Mouse (Mus musculus): ENCODE results near the gene Tm4sf1.

The Tm4sf1 gene

DNA sequence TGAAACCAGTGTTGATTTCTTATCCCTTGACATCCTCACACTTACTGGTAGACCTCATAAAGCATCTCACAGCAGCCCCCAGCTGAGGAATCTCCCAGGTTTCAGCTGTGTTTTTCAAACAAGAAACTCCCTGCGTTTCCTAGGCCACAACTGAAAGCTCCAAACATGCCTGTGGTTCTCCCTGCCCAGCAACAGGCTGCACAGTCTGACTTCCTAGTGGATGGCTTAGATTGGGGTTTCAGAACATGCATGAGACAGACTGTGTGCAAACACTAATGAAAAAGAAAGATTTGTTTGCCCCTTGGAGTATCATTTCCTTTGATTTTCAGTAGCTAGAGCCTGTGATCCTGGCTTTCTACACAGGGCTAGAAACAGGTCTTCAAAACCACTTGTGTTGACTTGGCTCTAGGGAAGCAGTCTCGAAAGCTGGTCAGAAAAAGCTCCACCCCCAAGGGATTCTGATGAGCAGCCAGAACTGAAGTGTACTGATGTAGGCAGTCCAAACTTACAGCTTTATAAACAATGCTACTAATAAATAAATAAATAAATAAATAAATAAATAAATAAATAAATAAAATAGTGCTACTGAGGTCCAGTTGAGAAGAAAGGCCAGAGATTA, at the start of gene Tm4sf1:
Tm4sf1 (minus strand) TSS at position 68 of the 619 bp plus-strand sequence.
- CTCF ChIA-PET, result no interaction called here

DNA sequence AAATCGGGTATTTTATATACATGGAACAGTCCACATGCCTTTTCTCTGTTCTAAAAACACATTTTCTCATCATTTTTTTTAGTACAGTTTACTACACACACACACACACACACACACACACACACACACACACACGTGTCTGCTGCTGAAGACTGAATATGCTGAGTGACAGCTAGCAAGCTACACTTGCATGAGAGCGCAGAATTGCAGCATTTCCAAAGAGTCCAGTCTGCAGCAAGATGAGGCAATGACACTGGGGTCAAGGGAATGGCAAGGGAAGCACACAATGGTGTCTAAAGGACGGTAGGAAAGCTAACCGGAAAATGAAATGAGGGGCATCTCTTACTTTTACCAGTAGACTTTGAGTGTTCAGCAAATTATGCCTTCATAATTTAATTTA, 43.0 kb upstream of the Tm4sf1 start:
- CTCF ChIA-PET, result interaction anchor here (0.6 kb wide), 1 partner anchor 8 kb away, joined by 3 read pairs; no protein-coding TSS in a partner anchor

DNA sequence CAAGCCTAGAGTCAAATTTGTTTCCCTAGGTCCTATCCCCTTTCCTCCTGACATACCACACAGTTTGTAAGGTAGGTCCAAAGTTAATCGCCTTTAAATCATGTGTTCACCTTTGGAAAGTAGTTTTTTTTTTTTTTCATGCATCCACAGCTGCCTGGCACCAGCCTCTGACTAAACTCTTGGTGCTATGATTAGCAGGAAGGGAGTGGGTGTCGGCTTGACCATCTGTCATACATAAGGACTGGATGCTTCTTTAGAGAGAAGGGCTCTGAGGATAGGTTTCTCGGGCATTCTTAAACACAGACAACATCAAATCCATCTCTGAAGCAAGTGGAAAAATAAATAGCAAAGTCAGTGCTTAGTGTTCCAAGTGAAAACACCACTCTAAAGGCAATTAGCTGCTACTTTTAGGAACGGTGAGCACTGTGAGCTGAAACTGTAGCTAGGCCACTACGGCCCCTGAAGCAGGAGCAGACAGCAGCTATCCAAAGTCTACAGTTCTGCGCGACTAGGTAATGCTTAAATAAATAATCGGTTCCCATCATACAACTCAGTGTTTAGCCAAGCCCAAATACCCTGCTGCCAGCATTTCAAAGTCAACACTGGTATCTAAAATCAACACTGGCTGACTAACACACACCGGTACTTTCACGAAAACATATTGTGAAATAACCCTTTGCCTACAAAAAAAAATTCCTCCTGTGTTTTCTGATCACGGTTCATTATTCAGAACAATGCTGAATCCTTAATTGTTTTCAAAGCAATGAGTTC, 42.2 kb upstream of the Tm4sf1 start:
- CTCF ChIA-PET, result interaction anchor here (0.6 kb wide), 1 partner anchor 9 kb away, joined by 3 read pairs; no protein-coding TSS in a partner anchor

DNA sequence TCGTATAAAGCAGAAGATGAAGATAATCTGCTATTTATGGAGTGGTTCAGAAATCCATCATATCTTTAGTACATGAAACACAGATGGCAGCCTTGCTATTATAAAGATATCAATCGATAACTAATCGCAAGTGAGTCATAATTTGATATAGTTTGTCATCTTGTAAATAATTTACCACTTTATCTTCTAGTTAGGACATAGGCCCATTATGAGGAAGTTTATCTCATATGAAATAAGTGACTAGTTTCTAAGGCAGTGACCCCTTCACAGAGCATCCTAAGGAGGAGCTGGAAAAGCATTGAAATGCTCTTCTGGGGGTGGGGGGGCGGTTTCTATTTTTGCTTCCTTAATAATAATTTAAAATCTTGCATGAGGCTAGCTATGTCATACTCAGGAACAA, 41.2 kb upstream of the Tm4sf1 start:
- CTCF ChIA-PET, result no interaction called here

DNA sequence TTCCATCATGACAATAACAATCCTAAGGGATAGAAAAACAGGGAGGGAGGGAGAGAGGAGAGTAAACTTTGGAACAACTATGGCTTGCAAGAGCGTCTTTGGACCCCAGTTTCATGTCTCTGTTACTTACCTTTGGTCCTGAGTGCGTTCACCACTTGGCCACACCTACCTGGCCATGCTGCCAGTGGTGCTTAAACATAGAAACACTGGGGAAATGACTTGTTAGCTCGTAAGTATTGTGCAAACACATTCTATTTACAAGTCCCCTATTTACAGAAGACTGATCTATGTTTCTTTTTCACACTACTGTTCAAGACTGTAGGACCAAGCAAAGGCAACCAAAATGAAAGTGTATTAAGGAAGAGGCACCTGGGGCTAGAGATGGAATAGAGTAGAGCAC, 39.5 kb upstream of the Tm4sf1 start:
- CTCF ChIA-PET, result no interaction called here

DNA sequence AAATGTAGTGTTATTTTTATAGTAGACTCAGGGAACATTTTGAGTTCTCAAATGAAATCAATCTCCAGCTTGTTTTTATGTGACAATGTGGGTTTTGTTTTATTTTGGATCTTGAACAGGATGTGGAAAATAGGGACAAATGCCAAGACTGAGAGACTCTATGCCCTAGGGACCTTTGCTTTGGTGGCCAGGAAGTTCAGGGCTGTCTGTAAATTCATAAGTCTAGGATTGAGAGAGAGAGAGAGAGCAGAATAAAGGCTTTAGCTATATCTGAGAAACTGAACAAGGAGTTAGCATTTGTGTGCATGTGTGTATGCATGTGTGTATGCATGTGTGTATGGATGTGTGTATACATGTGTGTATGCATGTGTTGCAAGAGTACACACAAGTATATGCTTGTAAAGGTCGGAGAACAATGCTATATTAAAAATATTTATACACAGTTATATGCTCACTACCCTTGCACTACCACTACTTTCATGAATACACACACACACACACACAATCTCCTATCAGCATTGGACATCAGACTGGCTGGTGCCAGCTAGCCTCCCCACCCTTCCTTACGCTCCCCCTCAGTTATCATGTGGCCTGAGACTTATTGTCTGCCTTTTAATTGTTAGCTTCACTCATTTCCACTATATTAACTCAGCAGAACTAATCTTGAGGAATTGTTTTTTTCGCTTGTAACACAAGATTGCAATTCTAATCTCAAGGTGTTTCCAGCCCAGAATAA, 33.5 kb upstream of the Tm4sf1 start:
- CTCF ChIA-PET, result no interaction called here

DNA sequence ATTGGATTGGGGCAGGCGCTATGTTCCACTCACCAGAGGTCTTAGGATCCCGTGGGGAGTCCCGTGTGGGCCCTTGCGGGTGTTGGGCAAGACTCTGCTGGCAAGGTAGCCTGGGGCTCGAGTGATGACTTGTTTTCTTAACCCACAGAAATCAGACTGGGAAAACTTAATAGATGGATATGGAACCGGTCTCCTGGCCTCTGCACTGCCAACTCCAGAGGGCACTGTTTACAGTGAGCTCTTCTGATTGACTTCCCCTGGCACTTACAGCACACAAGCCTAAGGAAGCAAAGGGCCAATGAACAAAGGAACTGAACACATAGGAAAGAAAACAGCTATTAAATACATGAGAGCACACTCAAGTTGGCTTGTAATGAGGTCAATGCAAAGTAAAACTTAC, 26.2 kb upstream of the Tm4sf1 start:
- CTCF ChIA-PET, result no interaction called here

DNA sequence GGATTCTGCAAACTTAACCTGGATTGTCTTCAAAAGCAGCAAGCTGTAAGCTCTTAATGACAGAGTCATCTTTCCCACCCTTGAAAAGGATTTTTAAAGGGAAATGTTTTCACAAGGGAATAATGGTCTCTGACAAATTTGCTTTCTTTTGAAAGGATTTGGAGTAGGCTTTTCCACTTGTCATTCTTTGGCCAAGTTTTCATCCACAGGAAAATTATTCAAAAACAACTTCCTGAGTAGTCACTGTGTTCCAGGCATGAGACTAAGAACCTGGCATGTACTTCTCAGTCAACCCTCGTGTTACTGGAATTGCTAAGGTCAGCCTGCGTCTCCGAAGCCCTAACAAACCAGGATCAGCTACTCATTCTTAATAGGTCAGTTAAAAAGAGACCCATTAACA, 5.3 kb upstream of the Tm4sf1 start:
- CTCF ChIA-PET, result no interaction called here

DNA sequence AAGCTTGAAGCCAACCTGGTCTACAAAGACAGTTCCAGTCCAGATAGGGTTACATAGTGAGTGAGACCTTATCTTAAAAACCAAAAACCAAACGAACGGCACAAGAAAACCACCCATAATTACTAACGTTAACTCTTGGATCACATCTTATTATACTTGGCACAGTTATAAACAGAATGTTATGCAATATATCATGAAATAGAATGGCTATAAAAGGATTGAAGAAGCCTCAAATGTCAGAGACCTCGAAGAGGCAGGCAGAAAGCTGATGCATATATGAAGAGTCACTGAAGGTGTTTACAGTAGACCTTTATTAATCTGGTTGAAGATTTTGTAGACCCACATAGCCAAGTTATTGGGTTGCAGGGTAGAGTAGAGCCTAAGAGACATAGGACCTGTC, 3.8 kb upstream of the Tm4sf1 start:
- CTCF ChIA-PET, result no interaction called here

DNA sequence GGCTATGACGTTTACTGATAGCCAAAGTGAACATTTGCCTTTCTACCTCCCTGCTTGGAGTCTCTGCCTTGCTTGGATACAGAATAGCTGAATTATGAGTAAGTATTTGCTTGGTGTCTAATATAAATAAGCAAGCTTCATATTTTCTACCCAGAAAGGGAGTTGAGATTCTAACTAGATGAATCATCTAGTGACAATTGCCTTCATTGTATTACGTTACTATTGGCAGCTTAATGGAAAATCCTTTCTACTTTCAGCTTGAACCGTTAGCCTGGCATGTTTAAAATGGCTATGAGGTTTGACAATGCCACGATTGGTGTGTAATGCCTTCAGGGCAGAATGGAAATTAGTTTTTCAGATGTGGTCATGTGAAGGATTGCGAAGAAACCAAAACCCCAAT, 2.7 kb upstream of the Tm4sf1 start:
- CTCF ChIA-PET, result no interaction called here

DNA sequence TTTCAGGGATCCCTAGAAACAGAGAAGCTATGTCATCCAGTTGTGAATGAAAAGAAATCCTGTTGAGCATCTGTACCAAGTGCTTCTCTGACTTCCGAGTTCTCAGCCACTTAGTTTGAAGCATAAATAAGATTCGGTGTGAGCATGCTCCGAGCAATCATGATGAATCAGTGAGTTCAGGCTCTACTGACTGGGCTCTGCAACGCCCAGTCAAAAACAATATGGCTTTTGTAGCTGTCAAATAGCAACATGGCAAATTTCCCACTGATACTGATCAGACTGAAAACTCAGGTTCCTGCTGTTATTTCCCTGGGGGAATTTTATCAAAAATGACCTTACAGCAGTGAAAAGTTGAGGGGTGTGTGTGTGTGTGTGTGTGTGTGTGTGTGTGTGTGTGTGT, 2.3 kb upstream of the Tm4sf1 start:
- CTCF ChIA-PET, result no interaction called here

DNA sequence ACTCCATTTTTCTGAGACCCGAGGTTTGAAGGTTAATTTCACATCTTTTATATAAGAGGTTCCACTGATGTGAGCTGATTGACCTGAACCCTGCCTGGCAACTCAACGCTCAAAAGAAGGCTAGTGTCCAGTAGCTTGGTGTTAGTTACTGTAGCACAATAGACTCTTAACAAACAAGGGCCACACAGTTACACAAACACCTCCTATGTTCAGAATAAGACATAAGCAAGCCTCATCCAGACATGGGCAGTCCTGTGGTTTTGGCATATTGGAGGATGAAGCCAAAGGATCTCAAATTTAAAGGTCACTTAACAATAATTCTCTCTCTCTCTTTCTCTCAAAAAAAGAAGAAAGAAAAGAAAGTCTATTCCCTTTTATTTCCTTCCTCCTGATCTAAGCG, 1.7 kb upstream of the Tm4sf1 start:
- CTCF ChIA-PET, result no interaction called here

DNA sequence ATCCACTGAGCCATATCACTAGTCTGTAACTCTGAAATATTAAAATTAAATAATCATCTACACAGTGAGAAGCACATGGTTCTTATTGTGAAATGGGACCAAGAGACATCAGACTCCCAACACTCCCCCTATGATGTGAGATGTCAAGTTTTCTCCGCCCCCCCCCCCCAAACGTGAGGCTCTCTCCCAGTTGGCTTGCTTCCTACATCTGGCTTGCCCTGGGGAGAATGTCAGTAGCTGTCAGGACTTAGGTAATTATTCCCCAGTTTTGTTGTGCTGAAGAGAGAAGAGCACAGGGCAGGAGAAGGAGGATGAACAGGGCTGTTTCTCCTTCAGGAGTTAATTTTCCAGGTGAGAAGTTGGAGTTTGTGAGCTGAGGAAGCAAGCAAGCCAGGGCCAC, 1.1 kb upstream of the Tm4sf1 start:
- CTCF ChIA-PET, result no interaction called here

DNA sequence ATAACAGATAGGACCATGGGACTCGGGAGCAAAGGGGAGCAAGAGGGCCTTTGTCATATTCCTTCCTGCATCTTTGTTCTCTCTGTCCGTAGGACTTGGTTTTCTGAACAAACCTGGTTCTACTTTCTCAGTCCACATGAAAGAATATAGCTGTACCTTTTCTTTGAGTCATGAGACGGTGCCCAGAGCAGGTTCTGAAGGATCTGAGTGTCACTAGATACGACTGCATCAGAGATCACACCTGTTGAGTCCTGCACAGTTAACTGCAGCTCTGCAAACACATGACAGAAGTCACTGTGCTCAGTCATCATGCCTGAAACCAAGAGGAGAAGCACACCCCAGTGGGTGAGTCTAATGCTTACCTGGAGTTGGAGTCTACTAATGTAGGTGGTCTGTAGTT, 422 bp downstream of the Tm4sf1 start:
- CTCF ChIA-PET, result no interaction called here

DNA sequence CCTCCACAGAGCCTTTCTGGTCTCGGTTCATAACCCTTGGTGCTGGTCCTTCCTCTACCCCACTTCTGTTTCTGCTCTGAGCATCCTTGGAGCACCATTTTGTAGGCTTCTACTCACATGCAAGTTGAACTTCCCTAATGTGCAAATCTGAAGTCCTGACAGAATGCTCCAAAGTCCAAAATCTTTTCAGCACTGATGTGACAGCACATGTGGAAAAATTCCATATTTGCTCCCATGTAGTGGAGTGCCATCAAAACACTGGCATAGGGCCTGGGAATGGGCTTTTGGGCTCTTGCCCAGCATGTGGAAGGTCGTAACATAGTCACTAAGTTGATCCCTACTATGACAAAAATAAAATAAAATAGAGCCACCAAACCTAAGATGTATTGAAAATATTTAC, 3.8 kb downstream of the Tm4sf1 start:
- CTCF ChIA-PET, result no interaction called here

DNA sequence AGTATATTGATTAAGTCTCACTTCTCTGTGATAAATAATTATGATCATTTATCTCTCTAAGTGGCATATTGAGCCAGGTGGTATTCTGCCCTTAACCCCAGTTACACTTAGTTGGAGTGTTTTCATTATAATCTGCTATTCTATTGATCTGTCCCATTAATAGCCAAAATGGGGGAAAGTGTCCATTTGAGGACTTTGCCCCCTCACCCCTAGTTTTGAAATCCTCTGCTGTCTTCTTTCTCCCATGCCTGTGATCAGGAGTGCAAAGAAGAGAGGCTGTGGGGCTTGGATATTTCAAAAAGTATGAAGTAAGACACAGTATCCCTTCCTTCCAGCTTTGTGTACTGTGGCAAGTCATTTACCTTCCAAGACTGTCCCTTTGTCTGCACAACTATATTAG, 5.2 kb downstream of the Tm4sf1 start:
- CTCF ChIA-PET, result no interaction called here

DNA sequence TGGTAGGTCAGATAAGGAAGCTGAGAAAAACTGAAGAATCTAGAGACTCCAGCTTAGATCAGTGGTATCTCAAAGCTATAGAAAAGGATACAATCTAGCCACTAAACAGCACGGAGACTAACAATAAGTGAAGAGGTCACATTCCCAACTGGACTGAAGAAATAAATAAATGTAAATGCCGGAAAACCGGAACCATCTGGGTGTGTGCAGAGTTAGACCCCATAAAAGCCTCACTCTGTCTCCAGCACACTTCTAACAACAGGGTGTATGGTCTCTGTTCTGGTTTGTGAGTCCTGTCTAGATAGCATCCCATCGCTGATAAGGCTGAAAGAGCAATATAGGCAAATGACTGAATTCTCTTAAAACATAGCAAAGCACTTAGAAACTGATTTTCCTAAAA, 6.2 kb downstream of the Tm4sf1 start:
- CTCF ChIA-PET, result no interaction called here

DNA sequence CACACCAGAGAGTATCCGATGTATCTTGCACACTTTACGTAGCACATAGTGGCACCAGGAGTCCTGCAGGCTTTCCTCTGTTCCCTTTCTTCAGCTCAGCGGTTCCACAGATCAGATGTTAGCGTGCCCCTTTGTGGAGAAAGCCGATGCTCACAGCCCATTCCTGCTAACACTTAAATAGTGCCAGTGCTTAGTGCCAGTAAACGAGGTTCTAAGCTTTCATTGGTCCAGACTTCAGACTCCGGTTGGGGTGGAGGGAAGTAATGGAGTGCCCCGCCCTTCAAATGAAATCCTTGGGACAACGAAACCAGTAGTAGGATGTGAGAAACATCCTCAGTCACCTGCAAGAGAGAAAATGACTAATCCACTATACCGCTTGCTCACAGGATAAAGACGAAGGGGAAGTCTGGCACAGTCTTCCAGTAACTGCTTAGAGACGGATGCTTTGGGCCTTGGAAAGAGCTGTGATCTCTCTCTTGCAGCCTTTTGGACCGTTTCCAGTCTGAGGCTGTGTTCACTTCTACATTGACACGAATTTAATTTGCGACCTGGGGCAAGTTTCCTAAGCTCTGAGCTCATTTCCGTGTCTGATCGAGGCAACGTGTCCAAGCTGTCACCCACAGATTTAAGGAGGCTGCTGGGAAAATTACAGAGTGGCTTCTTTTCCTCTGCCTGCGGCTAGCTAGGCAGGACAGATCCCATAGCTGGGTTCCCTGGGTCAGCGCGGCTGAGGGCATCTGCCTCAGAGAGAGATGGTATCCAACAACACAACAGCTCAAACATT, 6.9 kb downstream of the Tm4sf1 start:
- CTCF ChIA-PET, result no interaction called here

DNA sequence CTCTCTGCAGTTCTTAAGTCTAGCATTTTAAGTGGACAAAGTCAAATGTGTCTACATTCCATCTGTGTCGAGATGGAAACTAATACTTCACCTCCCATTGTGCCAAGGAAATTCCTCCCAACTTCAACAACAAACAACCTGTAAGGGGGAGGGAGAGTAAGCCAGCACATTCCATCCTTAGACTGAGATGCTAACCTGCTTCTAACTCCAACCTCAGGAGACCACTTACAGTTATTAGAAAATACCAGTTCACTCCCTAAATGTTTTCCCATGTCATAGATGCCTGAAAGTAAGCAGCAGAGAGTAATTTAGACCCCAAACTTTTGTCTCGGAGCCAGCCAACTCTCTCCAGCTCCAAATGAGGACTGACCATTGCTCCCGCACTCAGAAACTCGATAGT, 7.9 kb downstream of the Tm4sf1 start:
- CTCF ChIA-PET, result no interaction called here

DNA sequence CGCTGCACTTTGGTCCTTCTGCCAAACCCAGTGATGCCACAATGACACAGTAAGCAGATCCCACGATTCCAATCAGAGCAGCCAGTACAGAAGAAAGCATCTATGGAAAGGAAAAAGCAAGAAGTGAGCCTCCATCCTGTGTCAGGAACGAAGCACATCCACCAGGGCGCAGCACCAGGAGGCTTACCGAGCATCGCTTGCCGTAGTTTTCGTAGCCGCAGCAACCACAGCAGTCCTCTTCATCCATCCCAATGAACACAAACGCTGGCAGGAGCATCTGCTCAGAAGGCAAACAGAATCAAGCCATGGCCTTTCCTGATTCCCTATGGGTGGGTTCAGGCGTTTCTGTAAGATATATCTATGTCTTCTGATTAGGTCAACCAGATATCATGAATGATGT, 9.0 kb downstream of the Tm4sf1 start:
- CTCF ChIA-PET, result no interaction called here

DNA sequence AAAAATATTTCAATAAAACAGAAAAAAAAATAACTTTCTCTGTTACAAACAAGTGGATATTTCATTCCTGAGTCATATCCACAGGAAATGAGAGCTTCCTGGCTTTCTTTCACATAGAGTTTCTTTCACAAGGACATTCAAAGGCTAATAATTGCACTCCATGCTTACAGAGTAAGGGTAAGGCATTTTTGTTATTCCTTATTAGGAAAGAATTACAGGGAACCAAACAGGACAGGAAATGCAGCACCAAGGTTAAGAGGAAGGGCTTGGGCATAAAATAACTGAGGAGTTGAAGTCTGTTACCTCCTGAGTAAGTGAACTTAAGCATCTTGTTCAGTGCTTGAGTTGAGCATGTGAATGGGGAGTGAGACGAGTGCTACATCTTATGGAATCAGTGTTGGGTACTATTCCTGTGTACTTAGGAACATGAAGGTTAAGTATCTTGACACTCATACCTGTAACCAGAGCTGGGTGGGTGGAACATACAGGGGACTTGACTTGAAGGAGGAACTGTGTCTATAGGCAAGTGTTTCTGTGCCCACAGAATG, 12.8 kb downstream of the Tm4sf1 start:
- CTCF ChIA-PET, result no interaction called here

Data from spleen, embryonic (tissue).